Mouse (Mus musculus) fibroblast of lung, adult 2 months (primary cell): ENCODE measurements at regions not wholly inside any gene's neighbourhood (a gene's known extent, or its start where the extent isn't known, plus 50 kb on each side); places are given as distances from the start of the nearest gene placed in this dataset.
A peak's percentile ranks its signal among the peaks of the same experiment; 100 is the strongest.

Experiments
- DNase-seq: peaks from one replicate; pipeline ENCODE4 v3.0.0-alpha.2; 2011; ENCODE audit warnings: low read depth

GRCm38 (mm10) chr14:67181586-67181985 lies 1172.6 kb upstream of the Gulo start:
- no peak for DNase-seq

GRCm38 (mm10) chr14:67179549-67179948 lies 1170.5 kb upstream of the Gulo start:
- DNase-seq = no peak

- DNase-seq = no peak
Observed at GRCm38 (mm10) chr14:67178329-67179039, 1169.5 kb upstream of the Gulo start.

- no peak for DNase-seq
Observed at GRCm38 (mm10) chr14:67176672-67177071, 1167.7 kb upstream of the Gulo start.

GRCm38 (mm10) chr14:67176100-67176499 lies 1167.1 kb upstream of the Gulo start:
- no peak for DNase-seq

GRCm38 (mm10) chr14:67174929-67175328 lies 1165.9 kb upstream of the Gulo start:
- DNase-seq = no peak

GRCm38 (mm10) chr14:67170801-67171200 lies 1161.8 kb upstream of the Gulo start:
- DNase-seq = no peak

- DNase-seq = no peak
Observed at GRCm38 (mm10) chr14:67170248-67170647, 1161.2 kb upstream of the Gulo start.

- DNase-seq = no peak
Observed at GRCm38 (mm10) chr14:67169201-67169600, 1160.2 kb upstream of the Gulo start.

GRCm38 (mm10) chr14:67159996-67160395 lies 1151.0 kb upstream of the Gulo start:
- no peak for DNase-seq

- DNase-seq = no peak
Observed at GRCm38 (mm10) chr14:67158867-67159266, 1149.9 kb upstream of the Gulo start.

GRCm38 (mm10) chr14:67156366-67156765 lies 1147.4 kb upstream of the Gulo start:
- peak; percentile 18 for DNase-seq

- no peak for DNase-seq
Observed at GRCm38 (mm10) chr14:67153621-67154020, 1144.6 kb upstream of the Gulo start.

- DNase-seq = no peak
Observed at GRCm38 (mm10) chr14:67149961-67150471, 1141.0 kb upstream of the Gulo start.

GRCm38 (mm10) chr14:67149091-67149490 lies 1140.1 kb upstream of the Gulo start:
- DNase-seq = no peak

- no peak for DNase-seq
Observed at GRCm38 (mm10) chr14:67146602-67147001, 1137.6 kb upstream of the Gulo start.

GRCm38 (mm10) chr14:67145046-67145445 lies 1136.0 kb upstream of the Gulo start:
- no peak for DNase-seq

GRCm38 (mm10) chr14:67144461-67144985 lies 1135.5 kb upstream of the Gulo start:
- no peak for DNase-seq

GRCm38 (mm10) chr14:67143826-67144225 lies 1134.8 kb upstream of the Gulo start:
- no peak for DNase-seq

GRCm38 (mm10) chr14:67142556-67143250 lies 1133.7 kb upstream of the Gulo start:
- DNase-seq = no peak

- no peak for DNase-seq
Observed at GRCm38 (mm10) chr14:67141581-67142441, 1132.8 kb upstream of the Gulo start.

- DNase-seq = no peak
Observed at GRCm38 (mm10) chr14:67141151-67141550, 1132.1 kb upstream of the Gulo start.
